Mouse (Mus musculus) embryonic facial prominence, embryonic 14.5 days (tissue): ENCODE data around the gene Cby1. TPM values are rescaled to one million over a fixed set of nuclear protein-coding genes. Genes with fewer than 3 reads are reported as not detected.
"Not testable (repeated sequence)": the region's sequence is repeated elsewhere in the genome, so short reads cannot be mapped to it uniquely, and the experiment has no call there.

Source experiments
- ATAC-seq: fragments of 200-750 bp; cut with Nextera tagmentation; 2 replicates; pipeline ENCODE4 v1.8.0; 2017; ENCODE audit warnings: low read depth, moderate number of reproducible peaks, moderate TSS enrichment
- DNase-seq: peaks from one replicate; pipeline ENCODE4 v3.0.0-alpha.2; 2015; ENCODE audit warnings: low spot score
- H3K27ac ChIP-seq: fragments of 300-500 bp; sonication (generic); replicated peaks from 2 replicates; pipeline ENCODE4 v1.5.1; 2014; ENCODE audit warnings: low read depth, mild to moderate bottlenecking, low read length, moderate library complexity
- H3K27me3 ChIP-seq: fragments of 300-500 bp; sonication (generic); replicated peaks from 2 replicates; pipeline ENCODE4 v1.6.1; 2014; ENCODE audit warnings: low read length; ENCODE audit not compliant: control insufficient read depth, insufficient read depth
- H3K36me3 ChIP-seq: fragments of 300-500 bp; sonication (generic); 2 replicates; pipeline ENCODE4 v1.6.1; 2014; ENCODE audit warnings: low read length, mixed read lengths; ENCODE audit not compliant: control insufficient read depth, insufficient read depth
- H3K4me1 ChIP-seq: fragments of 300-500 bp; sonication (generic); 2 replicates; pipeline ENCODE4 v1.6.1; 2014; ENCODE audit warnings: antibody characterized with exemption, low read length; ENCODE audit not compliant: control insufficient read depth, insufficient read depth
- H3K4me2 ChIP-seq: fragments of 300-500 bp; sonication (generic); 2 replicates; pipeline ENCODE4 v1.6.1; 2014; ENCODE audit warnings: low read depth, mild to moderate bottlenecking, low read length, moderate library complexity, mixed read lengths
- H3K4me3 ChIP-seq: fragments of 300-500 bp; sonication (generic); 2 replicates; pipeline ENCODE4 v1.5.1; 2014; ENCODE audit warnings: low read depth, mild to moderate bottlenecking, low read length
- H3K9ac ChIP-seq: fragments of 300-500 bp; sonication (generic); 2 replicates; pipeline ENCODE4 v1.6.1; 2014; ENCODE audit warnings: low read depth, mild to moderate bottlenecking, low read length, moderate library complexity, mixed read lengths
- H3K9me3 ChIP-seq: fragments of 300-500 bp; sonication (generic); 2 replicates; pipeline ENCODE4 v1.6.1; 2016; ENCODE audit warnings: low read length; ENCODE audit not compliant: control insufficient read depth
- WGBS: fragments of 180-500 bp; shearing (Covaris S2); extraction: QIAGEN DNeasy Blood & Tissue Kit; methylation state at CpG from one replicate; pipeline ENCODE4 v1.1.7; 2014; 5-methylcytosine and 5-hydroxymethylcytosine counted together
- polyA plus RNA-seq: library from polyadenylated mRNA; unstranded; fragments of >200 nt; fragmentation: Nextera tagmentation; extraction: Ambion mirVana; gene quantifications from 2 replicates; pipeline ENCODE4 v1.2.1, GENCODE M21; 2014

Cby1 gene
- polyA plus RNA-seq, 1 experiment from 2014 or later, result 52.3 TPM

DNA sequence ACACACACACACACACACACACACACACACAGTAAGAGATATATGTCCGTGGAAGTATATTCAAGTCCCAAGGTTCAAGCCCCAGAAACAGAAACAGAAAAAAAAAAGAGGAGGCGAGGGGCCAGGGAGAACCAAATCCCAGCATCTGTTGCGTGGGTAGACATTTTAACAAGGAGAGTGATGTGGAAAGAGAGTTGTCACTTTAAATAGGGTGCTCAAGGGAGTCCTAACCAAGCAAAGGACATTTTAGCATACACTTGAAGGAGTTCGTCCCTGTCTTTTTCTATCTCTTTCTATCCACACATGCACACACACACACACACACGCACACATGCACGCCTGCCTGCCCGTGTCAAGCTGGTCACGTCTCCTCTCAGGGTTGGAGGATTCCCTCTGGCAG, 5.7 kb downstream of the Cby1 start:
- Histone ChIP-seq H3K4me3 (no peak overlapping the region), H3K27me3 (no peaks in the 10 kb centered on the region), H3K36me3 (peaks cover 32% of the 10 kb centered on the region), H3K4me1 (no peaks in the 10 kb centered on the region), H3K27ac (no peak overlapping the region), H3K4me2 (no peak overlapping the region), H3K9ac (no peak overlapping the region), H3K9me3 (0 out of 2 replicates have a peak, but pooled peaks cover 3% of the 10 kb centered on the region)
- ATAC-seq, result no peak
- 92% methylated on average over 8 of the region's 8 CpGs for WGBS
- DNase-seq, result no peak

DNA sequence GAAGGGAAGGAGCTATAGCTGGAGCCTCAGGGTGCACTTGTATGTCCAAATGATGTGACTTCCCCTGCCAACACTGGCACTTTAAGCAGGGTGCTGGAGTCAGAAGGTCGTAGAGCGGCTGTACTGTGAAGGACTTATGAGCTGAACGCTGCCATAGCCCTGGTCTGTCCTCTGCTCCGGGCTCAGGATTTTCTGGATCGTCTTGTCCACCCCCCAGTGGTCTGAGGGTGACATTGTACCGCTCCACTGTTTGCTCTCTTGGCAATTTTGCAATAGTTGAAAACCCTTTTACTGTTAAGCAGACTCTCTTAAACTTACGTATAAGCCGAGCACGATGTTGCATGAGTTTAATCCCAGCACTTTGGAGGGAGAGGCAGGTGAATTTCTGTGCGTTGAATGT, 10.2 kb downstream of the Cby1 start:
- Histone ChIP-seq H3K9ac (no peak overlapping the region), H3K27me3 (no peaks in the 10 kb centered on the region), H3K27ac (no peak overlapping the region), H3K4me2 (no peak overlapping the region), H3K9me3 (no peaks in the 10 kb centered on the region), H3K4me1 (peaks cover 5% of the 10 kb centered on the region; the same call in 1 of the 2 replicates), H3K36me3 (peaks cover 44% of the 10 kb centered on the region), H3K4me3 (no peak overlapping the region)
- DNase-seq, result no peak
- 68% methylated on average over 10 of the region's 10 CpGs for WGBS
- ATAC-seq, result no peak

DNA sequence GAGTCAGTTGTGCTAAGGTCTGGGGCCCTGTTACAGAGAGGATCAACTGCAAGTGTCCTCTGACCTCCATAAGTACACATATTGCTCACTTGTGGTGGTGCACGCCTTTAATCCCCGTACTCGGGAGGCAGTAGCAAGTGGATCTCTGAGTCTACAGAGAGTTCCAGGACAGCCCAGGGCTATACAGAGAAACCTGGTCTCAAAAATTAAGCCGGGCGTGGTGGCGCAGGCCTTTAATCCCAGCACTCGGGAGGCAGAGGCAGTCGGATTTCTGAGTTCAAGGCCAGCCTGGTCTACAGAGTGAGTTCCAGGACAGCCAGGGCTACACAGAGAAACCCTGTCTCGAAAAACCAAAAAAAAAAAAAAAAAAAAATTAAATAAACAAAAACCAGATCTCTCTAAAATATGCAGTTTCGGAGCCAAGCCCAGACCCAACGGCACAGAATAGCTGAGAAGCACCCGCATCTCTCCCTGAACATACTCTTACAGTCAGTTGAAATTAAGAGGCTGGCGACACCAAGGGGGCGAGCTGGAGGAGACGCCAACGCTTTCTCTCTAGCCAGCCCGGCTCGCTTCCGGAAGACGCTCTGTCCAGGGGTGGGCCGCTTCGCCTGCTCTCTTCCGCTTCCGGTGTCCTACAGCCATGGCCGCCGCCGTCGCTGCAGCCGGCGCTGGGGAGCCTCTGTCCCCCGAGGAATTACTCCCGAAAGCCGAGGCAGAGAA, 11.4 kb downstream of the Cby1 start, which contains the start of gene Tomm22:
Tomm22 (plus strand) TSS at position 613 of the 723 bp plus-strand sequence.
- DNase-seq, result peak; percentile 98
- Histone ChIP-seq H3K9me3 (no peaks in the 10 kb centered on the region), H3K4me2 (peak within 1 kb of the TSS; percentile 63), H3K4me1 (peaks cover 5% of the 10 kb centered on the region; the same call in 1 of the 2 replicates), H3K27ac (no peak within 1 kb of the TSS), H3K4me3 (peak within 1 kb of the TSS; percentile 92), H3K9ac (peak within 1 kb of the TSS; percentile 82), H3K27me3 (no peaks in the 10 kb centered on the region), H3K36me3 (peaks cover 57% of the 10 kb centered on the region)
- ATAC-seq, result peak; percentile 96
- 15% methylated on average over 32 of the region's 33 CpGs for WGBS

DNA sequence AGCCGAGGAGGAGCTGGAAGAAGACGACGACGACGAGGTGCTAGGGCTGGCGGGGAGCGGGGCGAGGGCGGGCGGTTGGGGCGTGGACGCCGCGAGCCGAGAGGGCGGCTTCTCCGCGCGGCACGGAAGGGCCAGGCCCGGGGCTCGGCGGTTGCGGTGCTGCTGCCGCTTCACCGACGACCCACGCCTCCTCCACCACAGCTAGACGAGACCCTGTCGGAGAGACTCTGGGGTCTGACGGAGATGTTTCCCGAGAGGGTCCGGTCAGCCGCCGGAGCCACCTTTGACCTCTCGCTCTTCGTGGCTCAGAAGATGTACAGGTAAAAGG, 11.9 kb downstream of the Cby1 start:
- ATAC-seq (peak; percentile 41; the same call in 1 of the 2 replicates), DNase-seq (no peak)
- Histone ChIP-seq H3K27me3 (no peaks in the 10 kb centered on the region), H3K4me3 (peak overlapping the region; percentile 92), H3K9me3 (no peaks in the 10 kb centered on the region), H3K36me3 (peaks cover 54% of the 10 kb centered on the region), H3K27ac (no peak overlapping the region), H3K4me2 (peak overlapping the region; percentile 63), H3K4me1 (peaks cover 5% of the 10 kb centered on the region; the same call in 1 of the 2 replicates), H3K9ac (peak overlapping the region; percentile 82)
- WGBS, result 1% methylated on average over 10 of the region's 37 CpGs

DNA sequence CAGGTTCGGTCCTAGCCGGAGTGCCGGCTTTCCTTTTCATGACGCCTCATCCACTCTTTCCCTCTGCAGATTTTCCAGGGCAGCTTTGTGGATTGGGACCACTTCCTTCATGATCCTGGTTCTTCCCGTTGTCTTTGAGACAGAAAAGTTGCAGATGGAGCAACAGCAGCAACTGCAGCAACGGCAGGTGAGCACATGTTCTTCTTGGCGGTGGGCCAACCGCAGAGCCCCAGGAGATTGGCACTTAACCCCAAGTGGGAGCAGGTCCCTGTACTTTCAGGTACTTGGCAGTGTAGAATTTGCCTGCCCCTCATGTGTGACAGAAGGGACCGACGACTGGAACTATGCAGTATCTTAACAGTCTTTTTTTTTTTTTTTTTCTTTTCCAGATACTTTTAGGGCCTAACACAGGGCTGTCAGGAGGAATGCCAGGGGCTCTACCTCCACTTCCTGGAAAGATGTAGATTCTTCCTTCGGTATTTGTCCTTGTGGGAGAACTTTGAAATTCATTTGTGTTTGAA, 12.9 kb downstream of the Cby1 start:
- H3K36me3 ChIP-seq, result peaks cover 54% of the 10 kb centered on the region
- peak overlapping the region; percentile 92 for H3K4me3 ChIP-seq
- not testable (repeated sequence) for ATAC-seq, DNase-seq, H3K4me1 ChIP-seq, H3K27me3 ChIP-seq, H3K9ac ChIP-seq, H3K9me3 ChIP-seq, H3K27ac ChIP-seq
- WGBS, result 69% methylated on average over 11 of the region's 11 CpGs
- H3K4me2 ChIP-seq, result peak overlapping the region; percentile 63

DNA sequence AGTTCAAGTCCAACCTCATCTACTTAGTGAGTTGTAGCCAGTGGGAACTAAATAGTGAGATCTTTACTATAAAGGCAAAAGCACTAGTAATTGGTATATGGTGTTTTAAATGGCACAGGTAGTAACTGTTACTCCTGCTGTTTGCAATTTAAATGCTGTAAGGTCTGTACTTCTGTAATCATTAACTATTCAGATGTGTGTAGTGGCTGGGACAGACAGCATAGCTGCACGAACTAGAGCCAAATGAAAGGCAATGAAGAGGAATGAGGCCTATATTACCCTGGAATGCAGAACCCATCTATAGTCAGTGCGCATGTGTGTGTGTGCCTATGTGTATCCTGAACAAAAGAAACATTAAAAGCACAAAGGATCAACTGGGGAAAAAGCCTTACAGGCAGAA, 18.9 kb downstream of the Cby1 start:
- peaks cover 44% of the 10 kb centered on the region for H3K36me3 ChIP-seq

DNA sequence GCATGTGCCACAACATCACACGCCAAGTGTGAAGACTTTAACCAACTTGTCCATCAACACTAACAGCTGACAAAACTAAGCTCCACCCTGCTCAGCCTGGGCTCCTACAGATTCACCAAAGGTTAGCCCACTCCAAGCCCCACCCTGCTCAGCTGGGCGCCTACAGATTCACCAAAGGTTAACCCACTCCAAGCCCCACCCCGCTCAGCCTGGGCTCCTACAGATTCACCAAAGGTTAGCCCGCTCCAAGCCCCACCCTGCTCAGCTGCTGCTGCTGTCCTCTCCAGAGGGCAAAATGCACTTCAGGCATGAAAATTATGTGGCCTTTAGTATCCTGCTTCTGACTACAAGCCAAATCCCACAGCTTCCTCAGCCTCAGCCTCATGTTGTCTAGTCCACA, 23.0 kb downstream of the Cby1 start:
- peaks cover 34% of the 10 kb centered on the region for H3K4me1 ChIP-seq
- no peak overlapping the region for H3K9ac ChIP-seq
- no peaks in the 10 kb centered on the region for H3K9me3 ChIP-seq
- no peaks in the 10 kb centered on the region for H3K27me3 ChIP-seq
- ATAC-seq (no peak), DNase-seq (no peak)
- 87% methylated on average over 4 of the region's 4 CpGs for WGBS
- no peak overlapping the region for H3K4me3 ChIP-seq
- H3K36me3 ChIP-seq, result peaks cover 7% of the 10 kb centered on the region; the same call in 1 of the 2 replicates
- H3K27ac ChIP-seq, result no peak overlapping the region
- no peak overlapping the region for H3K4me2 ChIP-seq

More for the DNA sequence above, 18.9 kb downstream of the Cby1 start:
- Histone ChIP-seq H3K27ac (no peak overlapping the region), H3K4me1 (no peaks in the 10 kb centered on the region), H3K4me3 (no peak overlapping the region), H3K9me3 (no peaks in the 10 kb centered on the region), H3K27me3 (no peaks in the 10 kb centered on the region), H3K9ac (no peak overlapping the region), H3K4me2 (no peak overlapping the region)
- WGBS, result 82% methylated on average over 2 of the region's 2 CpGs
- DNase-seq (no peak), ATAC-seq (no peak)

DNA sequence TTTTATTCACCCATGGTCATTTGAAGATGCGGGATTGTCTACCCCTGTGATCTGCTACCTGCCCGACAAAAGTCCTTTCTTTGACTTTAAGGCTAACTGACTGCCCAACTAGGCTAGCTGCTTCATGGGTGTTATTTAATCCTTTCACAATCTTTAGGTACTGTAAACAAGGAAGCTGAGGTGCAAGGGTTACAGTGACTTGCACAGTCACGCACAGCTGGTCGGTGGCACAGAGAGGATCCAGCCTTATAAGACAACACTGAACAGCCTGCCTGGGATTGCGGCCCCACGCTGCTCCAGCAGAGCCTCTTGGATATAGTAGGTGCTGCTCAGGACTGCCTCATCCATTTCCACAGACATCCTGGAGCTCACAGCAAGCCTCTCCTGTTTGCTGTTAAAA, 24.1 kb downstream of the Cby1 start:
- no peak overlapping the region for H3K4me3 ChIP-seq
- ATAC-seq, result no peak
- peaks cover 7% of the 10 kb centered on the region; the same call in 1 of the 2 replicates for H3K36me3 ChIP-seq
- 76% methylated on average over 6 of the region's 6 CpGs for WGBS
- H3K27me3 ChIP-seq, result no peaks in the 10 kb centered on the region
- H3K9ac ChIP-seq, result no peak overlapping the region; the same call in 1 of the 2 replicates
- peak overlapping the region; percentile 15 for H3K4me2 ChIP-seq
- H3K4me1 ChIP-seq, result peaks cover 34% of the 10 kb centered on the region
- H3K9me3 ChIP-seq, result no peaks in the 10 kb centered on the region
- DNase-seq, result no peak
- no peak overlapping the region for H3K27ac ChIP-seq
